Mouse (Mus musculus) subcutaneous adipose tissue, adult 2 months (tissue): Measurements from ENCODE around the gene Gpatch2. TPM values are rescaled to one million over a fixed set of nuclear protein-coding genes. Genes with fewer than 3 reads are reported as not detected.

Experiments used
- polyA plus RNA-seq: library from polyadenylated mRNA; depleted of rRNA; stranded (reverse); fragments of >200 nt; gene quantifications from 2 replicates; pipeline ENCODE4 v1.2.3, GENCODE M21; 2012; ENCODE audit warnings: low replicate concordance; rRNA removed

The Gpatch2 gene
- 10.2 and 14.8 TPM in 2 replicates for polyA plus RNA-seq

GRCm38 (mm10) chr1:187215181-187216116, at the start of gene Gpatch2, which contains the start of gene Spata17:
Gene Gpatch2, plus strand, starts transcription at chr1:187215508.
Gene Spata17, minus strand, starts transcription at chr1:187215465.

Other genes with a start within 250 kb of the Gpatch2 start
- gene D1Pas1, start 248.1 kb upstream of the Gpatch2 start, polyA plus RNA-seq, result not detected in 2 replicates
- gene Spata17, start within 50 bp of the Gpatch2 start, polyA plus RNA-seq, result 0.63 and 0.75 TPM in 2 replicates